Mouse (Mus musculus): ENCODE measurements around the gene Fhod1. TPM values are rescaled to one million over a fixed set of nuclear protein-coding genes. Genes with fewer than 3 reads are reported as not detected.
"Not testable (repeated sequence)": the region's sequence is repeated elsewhere in the genome, so short reads cannot be mapped to it uniquely, and the experiment has no call there.

The Fhod1 gene
- polyA plus RNA-seq, 1 experiment from 2014 or later = 3.4 TPM

GRCm38 (mm10) chr8:105291802-105292201 is 56.0 kb downstream of the Fhod1 start:
- H3K9me3 ChIP-seq (ENCODE audit: control insufficient read depth, low read length); H3K4me1 ChIP-seq (ENCODE audit: control insufficient read depth, insufficient read depth, low read length); DNase-seq (ENCODE audit: low spot score); H3K9ac ChIP-seq (ENCODE audit: low read length); H3K4me3 ChIP-seq (ENCODE audit: low read depth, low read length); H3K27ac ChIP-seq (replicated peaks; ENCODE audit: low read depth, low read length); H3K4me2 ChIP-seq (ENCODE audit: low read depth, severe bottlenecking); ATAC-seq (ENCODE audit: insufficient number of reproducible peaks, low FRiP score, low TSS enrichment, low read depth); H3K36me3 ChIP-seq (ENCODE audit: control insufficient read depth, insufficient read depth, low read length): not testable (repeated sequence)
- 67% methylated on average over 3 of the region's 3 CpGs for WGBS
- peaks cover 14% of the 10 kb centered on the region for H3K27me3 ChIP-seq (ENCODE audit: control insufficient read depth, insufficient read depth, low read length)

DNA sequence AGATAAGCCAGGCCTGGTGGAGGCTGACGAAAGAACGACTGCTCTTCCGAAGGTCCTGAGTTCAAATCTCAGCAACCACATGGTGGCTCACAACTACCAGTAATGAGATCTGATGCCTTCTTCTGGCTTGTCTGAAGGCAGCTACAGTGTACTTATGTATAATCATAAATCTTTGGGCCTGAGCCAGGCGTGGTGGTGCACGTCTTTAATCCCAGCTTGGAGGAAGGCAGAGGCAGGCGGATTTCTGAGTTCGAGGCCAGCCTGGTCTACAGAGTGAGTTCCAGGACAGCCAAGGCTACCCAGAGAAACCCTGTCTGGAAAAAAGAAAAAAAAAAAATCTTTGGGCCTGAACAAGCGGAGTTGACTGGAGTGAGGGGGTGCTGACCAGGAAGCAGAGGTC is 56.4 kb downstream of the Fhod1 start:
- not testable (repeated sequence) for DNase-seq (ENCODE audit: low spot score); ATAC-seq (ENCODE audit: insufficient number of reproducible peaks, low FRiP score, low TSS enrichment, low read depth)

GRCm38 (mm10) chr8:105290554-105291314 is 57.0 kb downstream of the Fhod1 start:
- H3K27ac ChIP-seq (replicated peaks; ENCODE audit: low read depth, low read length) = no peak overlapping the region
- 0 out of 2 replicates have a peak overlapping the region, but pooled peaks have one; percentile 1 for H3K4me3 ChIP-seq (ENCODE audit: low read depth, low read length)
- peak; percentile 98 for DNase-seq (ENCODE audit: low spot score)
- no peak for ATAC-seq (ENCODE audit: insufficient number of reproducible peaks, low FRiP score, low TSS enrichment, low read depth)
- 7% methylated on average over 31 of the region's 31 CpGs for WGBS
- H3K9me3 ChIP-seq (ENCODE audit: control insufficient read depth, low read length) = no peaks in the 10 kb centered on the region
- peaks cover 14% of the 10 kb centered on the region for H3K27me3 ChIP-seq (ENCODE audit: control insufficient read depth, insufficient read depth, low read length)
- no peak overlapping the region for H3K9ac ChIP-seq (ENCODE audit: low read length)
- peak overlapping the region; percentile 78 for H3K4me2 ChIP-seq (ENCODE audit: low read depth, severe bottlenecking)
- peaks cover 6% of the 10 kb centered on the region for H3K4me1 ChIP-seq (ENCODE audit: control insufficient read depth, insufficient read depth, low read length)
- H3K36me3 ChIP-seq (ENCODE audit: control insufficient read depth, insufficient read depth, low read length) = no peaks in the 10 kb centered on the region

More for the DNA sequence above, 56.4 kb downstream of the Fhod1 start:
- not testable (repeated sequence) for H3K36me3 ChIP-seq (ENCODE audit: control insufficient read depth, insufficient read depth, low read length); H3K4me1 ChIP-seq (ENCODE audit: control insufficient read depth, insufficient read depth, low read length); H3K9me3 ChIP-seq (ENCODE audit: control insufficient read depth, low read length); H3K9ac ChIP-seq (ENCODE audit: low read length); H3K27ac ChIP-seq (replicated peaks; ENCODE audit: low read depth, low read length); H3K4me3 ChIP-seq (ENCODE audit: low read depth, low read length); H3K4me2 ChIP-seq (ENCODE audit: low read depth, severe bottlenecking)
- H3K27me3 ChIP-seq (ENCODE audit: control insufficient read depth, insufficient read depth, low read length) = peaks cover 14% of the 10 kb centered on the region
- WGBS = 93% methylated on average over 8 of the region's 8 CpGs

DNA sequence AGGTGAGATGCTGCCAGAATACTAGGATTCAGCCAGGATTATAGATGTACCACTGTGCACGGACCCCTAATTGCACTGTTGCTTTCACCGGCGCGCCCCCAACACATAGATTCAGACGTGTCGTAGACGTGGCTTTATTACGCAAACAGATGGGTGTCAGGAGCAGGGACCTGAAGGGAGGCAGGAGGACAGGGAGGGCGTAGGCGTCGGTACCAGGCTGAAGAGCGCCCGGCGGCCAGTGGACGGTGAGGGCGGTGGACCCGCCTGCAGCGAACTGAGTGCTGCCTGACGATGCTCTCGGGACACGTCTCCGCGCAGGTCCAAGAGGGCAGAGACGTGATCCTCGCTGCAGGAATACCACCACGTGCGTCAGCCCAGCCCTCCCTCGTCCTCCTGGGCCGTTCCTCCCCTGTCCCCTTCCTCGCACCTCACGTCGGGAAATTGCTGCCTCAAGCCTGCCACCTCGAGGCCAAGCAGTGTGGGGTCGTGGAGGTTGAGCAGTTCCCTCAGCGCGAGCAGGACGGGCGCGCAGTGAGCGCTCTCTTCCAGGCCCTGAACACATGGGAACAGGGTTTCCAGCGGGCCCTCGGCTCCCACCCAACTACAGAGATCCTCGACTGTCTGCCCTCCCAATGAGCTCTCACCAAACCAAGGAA is 57.8 kb downstream of the Fhod1 start, which contains the start of gene 4931428F04Rik:
Gene 4931428F04Rik (minus strand): TSS at position 60 of the 656 bp plus-strand sequence.
- Histone ChIP-seq H3K9me3 (ENCODE audit: control insufficient read depth, low read length) (no peaks in the 10 kb centered on the region), H3K27ac (replicated peaks; ENCODE audit: low read depth, low read length) (no peak within 1 kb of the TSS), H3K4me1 (ENCODE audit: control insufficient read depth, insufficient read depth, low read length) (peaks cover 6% of the 10 kb centered on the region), H3K4me3 (ENCODE audit: low read depth, low read length) (peak within 1 kb of the TSS; percentile 48), H3K4me2 (ENCODE audit: low read depth, severe bottlenecking) (peak within 1 kb of the TSS; percentile 78), H3K9ac (ENCODE audit: low read length) (peak within 1 kb of the TSS; percentile 71), H3K27me3 (ENCODE audit: control insufficient read depth, insufficient read depth, low read length) (peaks cover 14% of the 10 kb centered on the region), H3K36me3 (ENCODE audit: control insufficient read depth, insufficient read depth, low read length) (no peaks in the 10 kb centered on the region)
- DNase-seq (ENCODE audit: low spot score) = peak; percentile 66
- ATAC-seq (ENCODE audit: insufficient number of reproducible peaks, low FRiP score, low TSS enrichment, low read depth) = peak; percentile 20; the same call in 1 of the 2 replicates
- WGBS = under 1% methylated on average over 39 of the region's 43 CpGs

- peak; percentile 96 for DNase-seq (ENCODE audit: low spot score)
- H3K4me3 ChIP-seq (ENCODE audit: low read depth, low read length) = peak overlapping the region; percentile 48
- H3K9me3 ChIP-seq (ENCODE audit: control insufficient read depth, low read length) = no peaks in the 10 kb centered on the region
- peak; percentile 89 for ATAC-seq (ENCODE audit: insufficient number of reproducible peaks, low FRiP score, low TSS enrichment, low read depth)
- no peak overlapping the region for H3K27ac ChIP-seq (replicated peaks; ENCODE audit: low read depth, low read length)
- H3K9ac ChIP-seq (ENCODE audit: low read length) = peak overlapping the region; percentile 71
- peak overlapping the region; percentile 78 for H3K4me2 ChIP-seq (ENCODE audit: low read depth, severe bottlenecking)
- no peaks in the 10 kb centered on the region for H3K36me3 ChIP-seq (ENCODE audit: control insufficient read depth, insufficient read depth, low read length)
- under 1% methylated on average over 53 of the region's 53 CpGs for WGBS
- H3K27me3 ChIP-seq (ENCODE audit: control insufficient read depth, insufficient read depth, low read length) = peaks cover 14% of the 10 kb centered on the region
- H3K4me1 ChIP-seq (ENCODE audit: control insufficient read depth, insufficient read depth, low read length) = peaks cover 6% of the 10 kb centered on the region
Observed at GRCm38 (mm10) chr8:105288958-105289732, 58.6 kb downstream of the Fhod1 start.

GRCm38 (mm10) chr8:105288231-105288630 is 59.5 kb downstream of the Fhod1 start:
- no peak overlapping the region for H3K9ac ChIP-seq (ENCODE audit: low read length)
- H3K36me3 ChIP-seq (ENCODE audit: control insufficient read depth, insufficient read depth, low read length) = no peaks in the 10 kb centered on the region
- WGBS = 92% methylated on average over 5 of the region's 5 CpGs
- H3K27me3 ChIP-seq (ENCODE audit: control insufficient read depth, insufficient read depth, low read length) = peaks cover 14% of the 10 kb centered on the region
- peak overlapping the region; percentile 78; the same call in 1 of the 2 replicates for H3K4me2 ChIP-seq (ENCODE audit: low read depth, severe bottlenecking)
- peaks cover 6% of the 10 kb centered on the region for H3K4me1 ChIP-seq (ENCODE audit: control insufficient read depth, insufficient read depth, low read length)
- peak overlapping the region; percentile 48; the same call in 1 of the 2 replicates for H3K4me3 ChIP-seq (ENCODE audit: low read depth, low read length)
- DNase-seq (ENCODE audit: low spot score) (no peak), ATAC-seq (ENCODE audit: insufficient number of reproducible peaks, low FRiP score, low TSS enrichment, low read depth) (no peak)
- H3K9me3 ChIP-seq (ENCODE audit: control insufficient read depth, low read length) = no peaks in the 10 kb centered on the region
- H3K27ac ChIP-seq (replicated peaks; ENCODE audit: low read depth, low read length) = no peak overlapping the region

DNA sequence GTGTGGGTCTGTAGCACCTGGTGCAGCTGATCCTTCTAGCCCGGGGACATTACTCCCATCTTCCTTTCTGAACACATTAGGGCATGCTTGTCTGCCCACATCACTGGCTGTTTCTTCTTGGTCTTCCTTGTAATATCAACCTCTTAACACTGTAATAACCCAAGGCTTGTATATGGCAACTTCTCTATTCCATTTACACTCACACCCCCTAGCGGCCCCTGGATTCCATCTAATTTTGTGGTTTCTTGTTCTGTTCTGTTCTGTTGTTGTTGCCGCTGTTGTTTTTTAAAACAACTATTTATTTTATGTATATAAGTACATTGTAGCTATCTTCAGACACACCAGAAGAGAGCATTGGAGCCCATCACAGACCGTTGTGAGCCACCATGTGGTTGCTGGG is 60.8 kb downstream of the Fhod1 start:
- Histone ChIP-seq H3K4me3 (ENCODE audit: low read depth, low read length) (no peak overlapping the region), H3K4me1 (ENCODE audit: control insufficient read depth, insufficient read depth, low read length) (peaks cover 6% of the 10 kb centered on the region), H3K9me3 (ENCODE audit: control insufficient read depth, low read length) (no peaks in the 10 kb centered on the region), H3K27me3 (ENCODE audit: control insufficient read depth, insufficient read depth, low read length) (peaks cover 12% of the 10 kb centered on the region), H3K4me2 (ENCODE audit: low read depth, severe bottlenecking) (no peak overlapping the region), H3K9ac (ENCODE audit: low read length) (no peak overlapping the region), H3K27ac (replicated peaks; ENCODE audit: low read depth, low read length) (no peak overlapping the region), H3K36me3 (ENCODE audit: control insufficient read depth, insufficient read depth, low read length) (no peaks in the 10 kb centered on the region)
- ATAC-seq (ENCODE audit: insufficient number of reproducible peaks, low FRiP score, low TSS enrichment, low read depth) = no peak
- no peak for DNase-seq (ENCODE audit: low spot score)
- 93% methylated on average over 4 of the region's 4 CpGs for WGBS

DNA sequence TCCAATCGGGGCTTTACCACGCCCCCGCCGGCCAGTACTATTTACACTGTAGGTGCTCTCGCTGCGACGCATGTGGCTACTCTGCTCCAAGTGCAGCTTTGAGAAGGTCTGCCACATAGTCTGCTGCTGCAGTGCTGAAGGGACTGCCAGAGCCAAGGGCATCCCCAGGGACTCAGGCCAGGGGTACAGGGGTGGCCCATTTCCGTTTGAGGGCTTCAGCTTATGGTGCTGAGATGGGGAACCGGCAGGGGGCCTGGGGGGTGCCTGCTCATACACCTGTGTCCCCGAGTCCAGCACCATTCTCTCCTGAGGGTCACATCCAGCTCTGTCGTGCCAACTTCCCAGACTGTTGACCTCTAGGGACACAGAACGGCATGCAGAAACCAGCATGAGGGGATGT is 62.2 kb downstream of the Fhod1 start:
- peaks cover 6% of the 10 kb centered on the region for H3K4me1 ChIP-seq (ENCODE audit: control insufficient read depth, insufficient read depth, low read length)
- no peak overlapping the region for H3K27ac ChIP-seq (replicated peaks; ENCODE audit: low read depth, low read length)
- no peaks in the 10 kb centered on the region; the same call in 1 of the 2 replicates for H3K36me3 ChIP-seq (ENCODE audit: control insufficient read depth, insufficient read depth, low read length)
- H3K9ac ChIP-seq (ENCODE audit: low read length) = no peak overlapping the region
- no peak for DNase-seq (ENCODE audit: low spot score)
- H3K27me3 ChIP-seq (ENCODE audit: control insufficient read depth, insufficient read depth, low read length) = peaks cover 8% of the 10 kb centered on the region
- 54% methylated on average over 12 of the region's 12 CpGs for WGBS
- H3K4me3 ChIP-seq (ENCODE audit: low read depth, low read length) = no peak overlapping the region
- no peak for ATAC-seq (ENCODE audit: insufficient number of reproducible peaks, low FRiP score, low TSS enrichment, low read depth)
- H3K4me2 ChIP-seq (ENCODE audit: low read depth, severe bottlenecking) = no peak overlapping the region
- H3K9me3 ChIP-seq (ENCODE audit: control insufficient read depth, low read length) = no peaks in the 10 kb centered on the region
